In genomic region chr5:143731483-143732112, GRCm38 (mm10) we compare ENCODE assay signal across 8 mouse cellular contexts. TPM values are rescaled to one million over a fixed set of nuclear protein-coding genes. Genes with fewer than 3 reads are reported as not detected.
DNase-seq lines count a peak whose midpoint lies in the region; ATAC-seq and TF ChIP-seq lines count a peak whose summit lies in the region.

No protein-coding gene starts in this region.

- 4% methylated on average over 10 of the region's 82 CpGs for WGBS in embryonic facial prominence, embryonic 14.5 days
- under 1% methylated on average over 51 of the region's 82 CpGs for WGBS in hindbrain, embryonic 11.5 days
- WGBS in liver, embryonic 14.5 days (ENCODE audit: insufficient replicate concordance) = under 1% methylated on average over 68 of the region's 82 CpGs
- WGBS in olfactory bulb, adult 2 months = under 1% methylated on average over 71 of the region's 82 CpGs

- TF ChIP-seq POLR2A in olfactory bulb, adult 2 months (IDR thresholded peaks at IDR 0.05; ENCODE audit: insufficient read depth, low read depth, low read length) = no peak

- H3K9me3 ChIP-seq in ES-E14 (ENCODE audit: control insufficient read depth, insufficient read depth, low read depth, low read length) = no peaks in the 10 kb centered on the region
- H3K9me3 ChIP-seq in embryonic facial prominence, embryonic 14.5 days (ENCODE audit: control insufficient read depth, low read length) = no peaks in the 10 kb centered on the region
- no peaks in the 10 kb centered on the region for H3K9me3 ChIP-seq in hindbrain, embryonic 11.5 days (ENCODE audit: control insufficient read depth, low read length)
- H3K9me3 ChIP-seq in liver, embryonic 14.5 days (ENCODE audit: control insufficient read depth, low read length) = no peaks in the 10 kb centered on the region

- no peaks in the 10 kb centered on the region for H3K27me3 ChIP-seq in embryonic facial prominence, embryonic 14.5 days (replicated peaks; ENCODE audit: control insufficient read depth, insufficient read depth, low read length)
- H3K27me3 ChIP-seq in hindbrain, embryonic 11.5 days (ENCODE audit: control insufficient read depth, insufficient read depth, low read length) = no peaks in the 10 kb centered on the region
- no peaks in the 10 kb centered on the region; the same call in 1 of the 2 replicates for H3K27me3 ChIP-seq in liver, embryonic 14.5 days (ENCODE audit: control insufficient read depth, insufficient read depth, low read length)

- H3K4me3 ChIP-seq in ES-E14 (ENCODE audit: insufficient read depth in 1 of 2, low read depth in 1 of 2, low read length in 2 of 2, poor library complexity in 1 of 2, severe bottlenecking in 1 of 2) = peak overlapping the region; percentile 83 to 88
- peak overlapping the region; percentile 90 for H3K4me3 ChIP-seq in embryonic facial prominence, embryonic 14.5 days (ENCODE audit: low read depth, low read length)
- peak overlapping the region; percentile 96 for H3K4me3 ChIP-seq in hindbrain, embryonic 11.5 days (ENCODE audit: low read depth, low read length)
- H3K4me3 ChIP-seq in liver, embryonic 14.5 days (ENCODE audit: insufficient read depth in 1 of 2, low read depth in 2 of 2, low read length in 2 of 2) = peak overlapping the region; percentile 74 to 98
- H3K4me3 ChIP-seq in olfactory bulb, adult 2 months (ENCODE audit: insufficient read depth, low read depth, low read length) = peak overlapping the region; percentile 97

- H3K9ac ChIP-seq in ES-E14 (ENCODE audit: insufficient read depth, low read depth, low read length, poor library complexity, severe bottlenecking) = peak overlapping the region; percentile 86
- H3K9ac ChIP-seq in embryonic facial prominence, embryonic 14.5 days (ENCODE audit: low read depth, low read length) = peak overlapping the region; percentile 98
- peak overlapping the region; percentile 98 for H3K9ac ChIP-seq in hindbrain, embryonic 11.5 days (ENCODE audit: low read depth, low read length)
- peak overlapping the region; percentile 96 for H3K9ac ChIP-seq in liver, embryonic 14.5 days (replicated peaks)

- peaks cover 0 to 5% of the 10 kb centered on the region in 2 experiments; a peak in 1 of 4 replicates for H3K4me1 ChIP-seq in ES-E14 (ENCODE audit: control insufficient read depth in 2 of 2, insufficient read depth in 2 of 2, low read length in 2 of 2, poor library complexity in 1 of 2)
- H3K4me1 ChIP-seq in embryonic facial prominence, embryonic 14.5 days (ENCODE audit: control insufficient read depth, insufficient read depth, low read length) = peaks cover 3% of the 10 kb centered on the region; the same call in 1 of the 2 replicates
- no peaks in the 10 kb centered on the region; the same call in 1 of the 2 replicates for H3K4me1 ChIP-seq in hindbrain, embryonic 11.5 days (replicated peaks; ENCODE audit: control insufficient read depth, insufficient read depth, low read length)
- peaks cover 7 to 11% of the 10 kb centered on the region in 2 experiments for H3K4me1 ChIP-seq in liver, embryonic 14.5 days (replicated peaks; ENCODE audit: control insufficient read depth in 2 of 2, insufficient read depth in 2 of 2, low read length in 1 of 2)
- no peaks in the 10 kb centered on the region for H3K4me1 ChIP-seq in olfactory bulb, adult 2 months (ENCODE audit: control insufficient read depth, insufficient read depth, low read length)

- no peak for TF ChIP-seq EP300 in liver, embryonic 14.5 days (IDR thresholded peaks at IDR 0.05; ENCODE audit: low read depth)

- TF ChIP-seq CTCF in liver, embryonic 14.5 days (IDR thresholded peaks at IDR 0.05; ENCODE audit: low read depth) = no peak
- no peak for TF ChIP-seq CTCF in olfactory bulb, adult 2 months (IDR thresholded peaks at IDR 0.05; ENCODE audit: insufficient read depth, low read depth, low read length)

- DNase-seq in CD4-positive helper T cell, adult 2 months (ENCODE audit: low read depth, low spot score) = peak; percentile 62
- no peak for DNase-seq in ES-E14 (ENCODE audit: low read depth, low spot score)
- DNase-seq in embryonic facial prominence, embryonic 14.5 days (ENCODE audit: low spot score) = peak; percentile 10
- peak; percentile 46 for DNase-seq in hindbrain, embryonic 11.5 days (ENCODE audit: low spot score)
- DNase-seq in liver, embryonic 14.5 days (ENCODE audit: low read depth in 3 of 3, low spot score in 3 of 3) = peak in 1 of 3 experiments; percentile 18
- DNase-seq in right cerebral cortex, postnatal 25 days = no peak
- no peak for DNase-seq in layer of hippocampus, postnatal 14 days (ENCODE audit: low spot score in 2 of 2)

- ATAC-seq in embryonic facial prominence, embryonic 14.5 days (ENCODE audit: low read depth) = peak; percentile 23
- ATAC-seq in hindbrain, embryonic 11.5 days (ENCODE audit: low FRiP score) = peak; percentile 31
- ATAC-seq in liver, embryonic 14.5 days (ENCODE audit: insufficient read depth) = peak; percentile 44

- peaks cover 3% of the 10 kb centered on the region for H3K36me3 ChIP-seq in ES-E14 (ENCODE audit: control insufficient read depth, insufficient read depth, low read length, poor library complexity, severe bottlenecking)
- peaks cover 12% of the 10 kb centered on the region for H3K36me3 ChIP-seq in embryonic facial prominence, embryonic 14.5 days (ENCODE audit: control insufficient read depth, insufficient read depth, low read length)
- H3K36me3 ChIP-seq in hindbrain, embryonic 11.5 days (ENCODE audit: control insufficient read depth, insufficient read depth, low read length) = peaks cover 3% of the 10 kb centered on the region; the same call in 1 of the 2 replicates
- H3K36me3 ChIP-seq in liver, embryonic 14.5 days (replicated peaks; ENCODE audit: control insufficient read depth, insufficient read depth, low read depth) = no peaks in the 10 kb centered on the region

- peak overlapping the region; percentile 48 for H3K27ac ChIP-seq in ES-E14 (ENCODE audit: insufficient read depth, low read depth, low read length, poor library complexity, severe bottlenecking)
- H3K27ac ChIP-seq in embryonic facial prominence, embryonic 14.5 days (replicated peaks; ENCODE audit: low read depth, low read length) = peak overlapping the region; percentile 90
- peak overlapping the region; percentile 94 for H3K27ac ChIP-seq in hindbrain, embryonic 11.5 days (ENCODE audit: low read depth, low read length)
- H3K27ac ChIP-seq in liver, embryonic 14.5 days = peak overlapping the region; percentile 68
- no peak overlapping the region for H3K27ac ChIP-seq in olfactory bulb, adult 2 months (ENCODE audit: insufficient read depth, low read depth, low read length)

- peak overlapping the region; percentile 79 for H3K4me2 ChIP-seq in embryonic facial prominence, embryonic 14.5 days (ENCODE audit: low read depth, low read length)
- H3K4me2 ChIP-seq in hindbrain, embryonic 11.5 days (replicated peaks; ENCODE audit: low read depth, low read length) = peak overlapping the region; percentile 80
- H3K4me2 ChIP-seq in liver, embryonic 14.5 days (ENCODE audit: low read depth) = peak overlapping the region; percentile 92

- in situ Hi-C loops in ES-E14 (cut with MboI; ENCODE audit: low sequenced_read_pairs in 2 of 2, unreplicated experiment in 2 of 2) = no loop called here

TF ChIP-seq in ES-E14, 5 proteins besides CTCF, POLR2A, EP300 and RAD21:
- no peak for TF ChIP-seq CHD2 (IDR thresholded peaks at IDR 0.05; ENCODE audit: low read depth, low read length)
- TF ChIP-seq HCFC1 (IDR thresholded peaks at IDR 0.05; ENCODE audit: borderline replicate concordance, insufficient read depth, low read length) = no peak
- TF ChIP-seq ZC3H11A (IDR thresholded peaks at IDR 0.05; ENCODE audit: borderline replicate concordance, low read depth, low read length) = no peak
- no peak for TF ChIP-seq ZNF384 (IDR thresholded peaks at IDR 0.05; ENCODE audit: low read depth, low read length)
- no peak for TF ChIP-seq MAFK (IDR thresholded peaks at IDR 0.05; ENCODE audit: insufficient read depth, low read depth, low read length)
TF ChIP-seq in ES-E14: peak in this region for 0.

RNA-seq across cellular contexts. Expression of gene Usp42, which starts 0.5 kb away (rescaled TPM):
- total RNA-seq in ES-E14 (2012; rRNA removed) = 10.6 and 11.5 TPM in 2 replicates
- polyA plus RNA-seq in embryonic facial prominence, embryonic 14.5 days (2014; fragmentation: Nextera tagmentation; extraction: Ambion mirVana) = 18.1 and 19.2 TPM in 2 replicates
- 29.6 and 30.9 TPM in 2 replicates for polyA plus RNA-seq in hindbrain, embryonic 11.5 days (2014; fragmentation: Nextera tagmentation; extraction: Ambion mirVana)
- 1.4 and 1.7 TPM in 2 replicates for polyA plus RNA-seq in liver, embryonic 14.5 days (2012; rRNA removed)
- polyA plus RNA-seq in liver, embryonic 14.5 days (2014; fragmentation: Nextera tagmentation; extraction: Ambion mirVana) = 2.5 and 4.1 TPM in 2 replicates
- not detected in 2 replicates for polyA plus RNA-seq in olfactory bulb, adult 2 months (2012; ENCODE audit: insufficient read depth, insufficient read length, low replicate concordance, missing spikeins)
- total RNA-seq in layer of hippocampus, postnatal 14 days (2021) = 10 to 100 TPM; 20.0 to 23.4 TPM

Comparison
In these comparisons a context has a peak if more than half of its experiments do, and no peak if none do; other contexts are left out.
1. DNase-seq: peak in CD4-positive helper T cell, adult 2 months (single experiment), embryonic facial prominence, embryonic 14.5 days (single experiment) and hindbrain, embryonic 11.5 days (single experiment); none in ES-E14 (single experiment), right cerebral cortex, postnatal 25 days (single experiment) and layer of hippocampus, postnatal 14 days (0 of 2).
2. Peak in every context shown above with its lines, with median percentiles within 50 percentile points of each other: H3K4me3 ChIP-seq, H3K9ac ChIP-seq, ATAC-seq and H3K4me2 ChIP-seq.